Mouse (Mus musculus): ENCODE results near the gene Igfn1.

The Igfn1 gene

DNA sequence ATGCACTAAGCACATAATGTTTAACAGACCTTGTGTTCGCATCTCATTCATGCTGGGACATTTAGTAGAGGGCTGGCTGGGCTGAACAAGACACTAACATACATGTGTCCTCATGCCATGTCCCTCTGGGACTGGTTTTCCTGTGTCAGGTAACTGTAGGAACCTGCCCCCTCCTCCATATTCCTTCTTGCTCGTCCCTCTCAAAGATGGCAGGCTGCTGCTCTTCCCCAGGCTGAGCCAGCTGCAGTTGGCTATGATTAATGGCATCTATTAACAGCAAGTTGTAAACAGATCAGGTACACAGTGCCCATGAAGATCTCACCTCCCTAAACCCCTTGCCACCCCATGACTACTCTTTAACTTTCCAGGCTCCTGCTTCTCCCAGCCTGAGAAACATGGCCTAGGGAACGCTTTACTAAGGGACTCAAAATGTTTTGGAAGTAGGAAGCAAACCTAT lies at the start of gene Igfn1:
Gene Igfn1, minus strand, starts transcription at position 51 of the 457 bp plus-strand sequence.
- DNase-seq (ENCODE audit: low read depth), result no peak

DNA sequence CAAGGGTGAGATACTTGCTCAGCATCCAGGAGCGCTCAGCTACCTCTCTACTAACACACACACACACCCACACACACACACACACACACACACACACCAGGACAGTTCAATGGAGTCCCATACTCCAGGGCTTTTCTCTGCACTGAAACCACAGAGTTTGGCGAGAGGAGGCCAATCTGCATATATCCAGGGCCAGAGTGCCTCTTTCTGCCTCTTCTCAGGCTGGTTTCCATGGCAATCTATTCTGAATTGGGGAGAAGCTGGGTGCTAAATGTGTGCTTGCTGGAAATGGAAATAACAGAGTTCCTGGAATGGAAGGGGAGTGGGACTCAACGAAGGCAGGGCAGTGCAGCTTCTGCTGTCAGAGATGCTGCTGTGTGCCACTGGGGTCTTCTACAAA lies 49.6 kb upstream of the Igfn1 start:
- no peak for DNase-seq (ENCODE audit: low read depth)

DNA sequence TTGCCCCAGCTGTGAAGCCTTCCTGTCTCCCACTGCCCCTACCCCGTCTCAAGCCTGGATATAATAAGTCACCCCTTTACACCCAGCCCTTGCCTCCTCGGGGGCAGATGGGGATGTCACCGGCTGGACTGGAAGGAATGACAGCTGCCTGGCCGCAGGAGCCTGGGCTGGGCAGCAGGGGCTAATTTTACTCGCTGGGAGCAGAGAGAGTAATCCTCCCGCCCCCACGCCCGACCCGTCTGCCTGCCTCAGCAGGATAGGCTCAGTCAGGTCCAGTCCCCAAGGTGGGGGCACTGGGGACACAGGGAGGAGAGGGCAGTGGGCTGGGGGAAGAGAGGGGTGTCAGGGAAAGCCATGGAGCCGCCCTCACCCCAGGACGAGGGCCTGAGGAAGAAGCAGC lies 46.4 kb upstream of the Igfn1 start, which contains the start of gene Cacna1s:
Gene Cacna1s, plus strand, starts transcription at position 204 of the 400 bp plus-strand sequence.
- no peak for DNase-seq (ENCODE audit: low read depth)

DNA sequence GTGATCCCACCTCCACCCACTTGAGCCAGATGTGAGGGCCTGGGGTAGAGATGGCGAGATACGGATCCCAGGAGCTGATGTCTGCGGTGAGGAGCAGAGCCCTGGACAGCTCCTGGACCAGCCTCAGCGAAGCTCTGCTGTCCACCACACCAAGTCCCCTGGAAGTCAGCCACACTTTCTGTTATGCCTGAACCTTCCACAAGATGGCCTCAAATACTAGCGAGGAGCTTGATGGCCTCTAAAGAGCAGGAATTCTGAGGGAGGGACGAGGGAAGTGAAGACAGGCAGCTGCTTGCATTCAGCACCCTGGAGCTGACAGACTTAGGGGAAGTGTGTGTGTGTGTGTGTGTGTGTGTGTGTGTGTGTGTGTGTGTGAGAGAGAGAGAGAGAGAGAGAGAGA lies 45.3 kb upstream of the Igfn1 start:
- DNase-seq (ENCODE audit: low read depth), result peak; percentile 48

DNA sequence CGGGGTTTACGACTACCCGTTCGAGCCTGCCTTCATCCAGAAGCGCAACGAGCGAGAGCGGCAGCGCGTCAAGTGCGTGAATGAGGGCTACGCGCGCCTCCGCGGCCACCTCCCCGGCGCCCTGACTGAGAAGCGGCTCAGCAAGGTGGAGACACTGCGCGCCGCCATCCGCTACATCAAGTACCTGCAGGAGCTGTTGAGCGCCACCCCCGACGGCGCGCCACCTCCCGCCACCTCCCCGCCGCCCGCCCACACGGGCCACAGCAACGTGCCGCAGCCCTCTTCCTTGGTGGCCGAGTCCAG lies 44.8 kb upstream of the Igfn1 start:
- DNase-seq (ENCODE audit: low read depth), result no peak

DNA sequence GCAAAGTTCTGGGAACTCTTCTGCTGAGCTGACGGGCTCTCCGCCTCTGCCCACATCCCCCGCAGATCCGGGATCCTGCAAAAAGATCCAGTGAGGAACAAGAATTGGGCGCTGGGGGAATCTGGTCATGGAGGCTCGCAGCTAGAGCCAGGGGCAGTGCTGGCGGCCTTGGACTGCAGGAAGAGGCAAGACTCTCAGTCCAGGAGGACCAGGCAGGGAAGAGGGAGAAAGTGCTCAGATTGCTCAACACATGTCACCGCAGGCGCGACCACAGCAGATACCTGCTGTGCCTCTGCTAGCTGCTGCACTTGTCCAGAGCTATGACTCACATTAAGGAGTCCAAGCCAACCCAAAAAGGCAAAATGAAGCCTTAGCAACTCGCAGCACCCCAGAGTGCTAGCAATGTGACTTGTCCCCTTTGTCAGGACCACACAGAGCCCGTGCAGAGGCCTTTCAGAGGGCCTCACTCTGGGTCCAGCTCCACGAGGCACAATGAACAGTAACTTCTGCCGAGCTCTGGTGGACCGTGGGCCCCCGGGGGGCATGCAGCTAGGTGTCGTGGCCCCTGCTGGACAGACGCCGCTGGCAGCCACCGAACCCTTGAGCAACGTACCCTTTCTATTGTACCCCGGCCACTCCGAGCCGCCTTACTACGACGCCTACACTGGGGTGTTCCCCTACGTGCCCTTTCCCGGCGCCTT lies 44.3 kb upstream of the Igfn1 start, which contains the start of gene Ascl5:
Gene Ascl5, plus strand, starts transcription at position 493 of the 701 bp plus-strand sequence.
- DNase-seq (ENCODE audit: low read depth), result peak; percentile 54

DNA sequence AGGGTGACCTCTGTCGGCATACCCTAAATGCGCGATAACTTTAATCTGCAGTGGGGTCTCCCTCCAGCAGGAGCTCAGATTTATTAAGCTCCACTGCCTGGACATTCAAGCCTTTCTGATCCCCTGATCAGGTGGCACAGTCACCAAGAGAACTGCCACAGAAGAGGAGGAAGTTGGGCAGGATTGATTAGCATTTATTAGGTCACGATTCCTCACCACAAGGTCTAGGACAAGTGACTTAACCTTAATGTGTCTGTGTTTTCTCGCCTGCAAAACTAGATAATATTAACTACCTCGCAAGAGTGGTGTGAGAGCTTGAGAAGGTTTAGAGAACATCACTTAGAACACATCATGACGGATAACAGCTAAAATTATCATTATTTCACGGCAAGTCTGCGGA lies 41.8 kb upstream of the Igfn1 start:
- no peak for DNase-seq (ENCODE audit: low read depth)

DNA sequence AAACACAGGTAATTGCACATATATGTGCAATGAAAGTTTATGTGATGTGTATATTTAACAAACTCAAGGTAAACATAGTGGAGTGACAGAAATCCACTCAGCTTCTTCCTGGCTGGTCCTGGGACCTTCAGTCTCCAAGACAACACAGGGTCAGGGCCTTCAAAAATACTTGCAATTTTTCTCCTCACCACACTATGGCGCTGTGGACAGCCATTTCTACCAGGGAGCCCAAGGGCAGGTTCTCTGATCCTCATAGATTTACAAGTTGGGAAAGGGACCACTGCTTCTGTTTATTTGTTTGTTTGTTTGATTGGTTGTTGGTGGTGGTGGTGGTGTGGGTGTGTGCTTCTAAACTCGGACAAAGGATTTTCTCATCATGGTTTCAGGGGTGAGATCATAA lies 41.3 kb upstream of the Igfn1 start:
- peak; percentile 32 for DNase-seq (ENCODE audit: low read depth)

DNA sequence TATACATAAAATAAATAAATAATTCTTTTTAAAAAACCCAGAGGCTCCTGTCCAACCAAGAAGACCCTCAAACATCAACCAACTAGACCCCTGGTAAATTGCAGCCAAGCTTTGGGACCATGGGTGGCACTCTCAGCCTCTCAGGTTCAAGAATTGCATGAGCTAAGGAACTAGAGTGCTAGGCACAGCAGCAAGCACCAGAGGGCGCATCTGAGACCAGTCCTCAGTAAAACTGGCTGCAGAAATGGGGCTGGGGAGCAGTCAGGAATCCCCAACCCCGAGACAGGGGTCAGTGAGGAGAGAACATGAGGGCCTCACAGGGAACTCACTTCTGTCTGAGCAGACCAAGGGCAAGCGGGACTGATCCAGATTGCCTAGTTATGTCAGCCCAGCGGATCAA lies 39.6 kb upstream of the Igfn1 start:
- peak; percentile 43 for DNase-seq (ENCODE audit: low read depth)

DNA sequence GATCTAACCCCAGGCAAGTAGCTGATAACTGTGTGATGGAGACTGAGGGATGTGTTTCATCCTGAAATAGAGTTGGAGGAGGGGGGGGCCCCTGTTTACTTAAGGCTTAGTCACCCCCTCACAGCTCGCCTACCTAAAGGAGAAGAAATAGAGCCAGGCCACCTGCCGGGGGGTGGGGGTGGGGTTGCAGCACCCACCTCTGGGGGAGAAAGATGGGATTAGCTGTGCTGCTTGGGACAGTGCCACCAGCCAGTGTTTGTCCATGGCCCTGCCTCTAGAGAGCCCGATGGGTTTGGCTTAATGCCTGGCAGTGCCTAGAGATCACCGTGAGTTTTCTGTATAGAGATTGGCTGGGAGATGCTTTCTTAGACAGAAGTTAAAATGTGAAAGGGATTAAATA lies 34.7 kb upstream of the Igfn1 start:
- DNase-seq (ENCODE audit: low read depth), result no peak

DNA sequence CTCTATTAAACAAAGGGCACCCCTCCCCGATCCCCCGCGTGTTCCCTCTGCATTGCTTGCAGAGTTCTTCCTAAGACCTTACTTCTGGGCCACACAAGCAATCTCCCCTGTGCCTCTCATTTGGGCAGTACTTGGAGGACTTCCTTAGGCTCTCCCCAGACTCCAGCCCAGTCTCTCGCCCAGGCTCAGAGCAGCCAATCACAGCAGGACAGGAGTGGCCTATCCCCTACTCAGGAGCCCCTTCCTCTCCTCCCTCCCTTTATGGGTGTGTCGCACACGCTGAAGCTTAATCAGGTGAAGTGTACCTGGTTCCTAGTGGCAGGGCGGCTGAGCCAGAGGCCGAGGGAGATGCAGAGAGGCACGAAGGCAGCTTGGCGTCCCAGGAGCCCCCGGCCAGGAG lies 34.3 kb upstream of the Igfn1 start:
- no peak for DNase-seq (ENCODE audit: low read depth)

DNA sequence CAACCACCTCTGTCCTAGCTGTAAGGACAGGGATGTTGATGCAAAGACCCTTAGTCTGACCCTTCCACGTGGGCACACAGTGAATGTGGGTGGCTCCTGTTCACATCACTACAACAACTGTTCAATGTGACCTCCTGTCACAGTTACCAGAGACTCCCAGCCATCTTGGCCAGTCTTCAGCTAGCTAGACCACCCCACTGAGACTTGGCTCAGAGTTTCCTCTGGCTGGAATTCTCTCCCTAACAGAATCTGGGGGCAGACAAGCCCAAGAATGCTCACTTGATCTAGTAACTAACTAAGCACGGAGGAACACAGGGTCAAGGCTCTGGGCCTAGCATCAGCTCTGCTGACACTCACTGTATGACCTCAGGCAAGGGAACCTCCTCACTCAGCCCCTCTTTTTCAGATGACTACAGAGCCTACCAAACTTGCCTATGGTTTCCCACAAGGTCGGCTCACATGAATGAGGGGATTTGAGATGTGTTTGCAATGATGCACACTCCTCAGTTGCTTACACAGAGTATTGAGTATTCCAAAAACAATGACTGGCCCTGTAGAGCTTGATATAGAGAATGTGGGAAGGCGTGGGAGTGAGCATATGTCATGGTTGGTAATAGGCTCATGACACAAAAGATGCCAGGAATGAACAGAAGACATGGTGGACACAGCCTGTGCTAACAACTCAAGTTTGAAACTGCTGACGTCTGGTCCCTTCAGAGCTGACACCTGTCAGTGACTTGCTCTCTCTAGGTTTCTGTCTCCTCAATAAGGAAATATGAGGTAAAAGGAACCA lies 32.8 kb upstream of the Igfn1 start:
- no peak for DNase-seq (ENCODE audit: low read depth)

DNA sequence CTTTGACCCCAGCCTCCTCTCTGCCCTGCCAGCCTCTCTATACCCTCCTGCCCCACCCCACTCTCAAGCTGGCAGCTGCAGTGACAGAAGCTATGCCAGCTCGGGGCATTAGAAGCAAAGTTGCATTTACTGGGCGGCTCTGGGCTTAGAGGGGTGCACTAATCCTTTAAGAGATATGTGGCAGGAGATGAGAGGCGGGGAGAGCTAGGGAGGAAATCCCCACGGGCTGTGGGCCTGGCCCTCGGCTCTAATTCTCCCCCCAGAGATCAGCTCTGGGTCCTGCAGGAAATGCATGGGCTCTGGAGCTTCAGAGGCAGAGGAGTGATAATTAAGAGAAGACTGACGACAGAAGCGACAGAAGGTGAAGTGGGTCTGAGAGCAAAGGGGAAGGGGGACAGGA lies 26.8 kb upstream of the Igfn1 start:
- DNase-seq (ENCODE audit: low read depth), result no peak

DNA sequence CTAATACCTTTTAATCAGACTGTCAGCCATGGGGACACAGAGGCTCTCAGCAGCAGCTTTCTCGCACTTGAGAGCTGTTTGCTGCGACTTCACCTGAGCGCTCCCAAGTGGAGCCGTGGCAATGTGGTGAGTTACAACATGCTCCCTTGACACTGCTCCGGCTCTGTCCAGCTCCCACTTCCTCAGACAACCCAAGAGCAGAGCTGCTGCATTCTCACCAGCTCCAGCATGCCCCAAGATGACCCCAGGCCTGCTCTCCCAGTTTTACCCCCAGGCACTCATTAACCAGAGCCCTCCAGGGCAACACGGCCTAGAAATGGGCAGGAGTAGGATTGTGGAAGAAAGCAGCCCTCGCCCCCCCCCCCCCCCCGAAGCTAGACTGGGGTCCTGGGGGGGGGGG lies 25.6 kb upstream of the Igfn1 start:
- DNase-seq (ENCODE audit: low read depth), result no peak

DNA sequence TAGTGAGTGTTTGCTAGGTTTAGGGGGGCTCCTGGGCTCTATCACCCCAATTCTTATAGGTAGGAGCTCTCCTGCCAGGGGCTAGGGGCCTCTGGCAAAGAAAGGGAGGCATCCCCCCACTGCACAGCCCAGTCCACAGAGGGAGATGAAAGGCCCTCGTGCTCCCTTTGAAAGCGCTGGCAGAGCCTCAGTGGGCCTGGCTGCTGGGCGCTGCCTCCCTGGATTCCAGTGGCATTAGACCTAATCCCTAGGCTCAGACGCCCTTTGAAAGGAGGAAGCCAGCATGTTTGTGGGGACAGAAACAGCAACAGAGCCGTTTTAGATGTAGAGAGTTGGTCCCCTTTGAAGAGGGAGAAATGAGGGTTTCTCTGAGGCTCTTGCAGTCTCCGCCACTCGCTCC lies 24.1 kb upstream of the Igfn1 start:
- no peak for DNase-seq (ENCODE audit: low read depth)

DNA sequence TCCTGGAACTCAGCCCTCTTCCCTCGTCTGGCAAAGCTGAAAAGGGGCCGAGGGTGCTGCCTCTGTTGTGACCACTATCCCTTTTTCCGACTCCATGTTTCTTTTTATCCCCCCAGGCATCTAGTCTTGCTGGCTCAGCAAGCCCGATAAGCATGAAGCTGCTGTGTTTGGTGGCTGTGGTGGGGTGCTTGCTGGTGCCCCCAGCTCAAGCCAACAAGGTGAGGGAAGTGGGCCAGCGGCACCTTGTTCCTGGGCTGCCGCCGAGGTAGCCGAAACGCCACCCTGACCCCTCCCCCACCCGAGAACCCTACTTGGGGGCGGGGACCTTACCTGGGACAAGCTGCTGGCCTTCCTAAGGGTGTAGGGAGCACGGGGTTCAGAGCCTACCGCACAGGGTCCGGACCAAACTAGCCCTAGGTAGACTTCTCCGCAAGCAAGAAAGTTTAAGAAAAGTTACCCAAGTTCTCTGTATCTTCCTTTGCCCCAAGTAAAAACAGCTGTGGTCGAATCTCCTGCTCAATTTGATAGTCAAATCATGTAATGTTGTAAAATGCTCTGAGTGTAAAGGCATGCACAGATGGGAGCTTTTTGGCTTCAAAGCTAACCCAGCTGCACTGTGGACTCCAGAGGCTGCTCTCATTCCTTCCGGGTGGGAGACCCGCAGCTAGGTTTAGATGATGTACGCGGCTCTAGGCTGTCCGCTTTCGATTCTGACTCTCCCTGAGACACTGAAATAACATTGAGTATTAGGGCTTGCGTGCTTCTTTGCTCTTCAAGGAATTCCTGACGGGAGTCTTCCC lies 12.4 kb upstream of the Igfn1 start:
- peak; percentile 6 for DNase-seq (ENCODE audit: low read depth)

DNA sequence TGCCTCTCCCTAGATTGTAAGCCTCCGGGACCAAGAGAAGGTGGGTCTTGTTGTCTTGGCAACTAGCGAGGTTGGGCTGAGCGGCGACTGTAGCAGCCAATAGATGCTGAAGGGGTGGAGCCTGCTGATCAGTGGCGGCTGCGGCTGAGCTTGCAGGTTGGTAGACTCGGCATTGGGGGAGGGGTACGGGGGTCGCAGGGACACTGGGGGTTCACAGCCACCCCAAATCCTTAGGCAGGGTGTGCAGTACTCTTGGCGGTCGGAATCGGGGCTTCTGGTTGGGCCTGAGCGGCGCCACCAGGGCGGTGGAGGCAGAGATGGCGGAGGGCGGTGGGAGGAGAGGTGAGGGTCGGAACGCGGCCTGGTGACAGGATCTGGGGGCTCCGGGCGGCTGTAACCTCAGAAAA lies 11.8 kb upstream of the Igfn1 start:
- peak; percentile 83 for DNase-seq (ENCODE audit: low read depth)

DNA sequence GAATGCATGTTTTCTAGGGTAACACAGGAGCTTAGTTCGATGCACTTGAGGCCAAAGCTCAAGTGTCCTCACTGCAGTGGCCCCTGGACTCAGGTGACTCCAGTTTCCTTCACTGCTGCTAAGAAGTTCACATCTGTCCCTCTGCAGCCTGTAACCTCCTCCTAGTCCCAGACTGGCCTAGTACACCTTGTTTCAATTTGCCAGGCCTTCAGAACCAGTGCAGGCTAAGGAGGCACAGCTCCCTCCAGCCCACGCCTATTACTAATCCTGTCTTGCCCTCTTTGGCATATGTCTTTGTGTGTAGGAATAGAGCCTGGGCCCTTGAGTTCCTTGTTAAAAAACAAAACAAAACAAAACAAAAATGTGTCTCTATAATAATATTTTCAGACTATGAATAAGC lies 11.2 kb upstream of the Igfn1 start:
- no peak for DNase-seq (ENCODE audit: low read depth)

DNA sequence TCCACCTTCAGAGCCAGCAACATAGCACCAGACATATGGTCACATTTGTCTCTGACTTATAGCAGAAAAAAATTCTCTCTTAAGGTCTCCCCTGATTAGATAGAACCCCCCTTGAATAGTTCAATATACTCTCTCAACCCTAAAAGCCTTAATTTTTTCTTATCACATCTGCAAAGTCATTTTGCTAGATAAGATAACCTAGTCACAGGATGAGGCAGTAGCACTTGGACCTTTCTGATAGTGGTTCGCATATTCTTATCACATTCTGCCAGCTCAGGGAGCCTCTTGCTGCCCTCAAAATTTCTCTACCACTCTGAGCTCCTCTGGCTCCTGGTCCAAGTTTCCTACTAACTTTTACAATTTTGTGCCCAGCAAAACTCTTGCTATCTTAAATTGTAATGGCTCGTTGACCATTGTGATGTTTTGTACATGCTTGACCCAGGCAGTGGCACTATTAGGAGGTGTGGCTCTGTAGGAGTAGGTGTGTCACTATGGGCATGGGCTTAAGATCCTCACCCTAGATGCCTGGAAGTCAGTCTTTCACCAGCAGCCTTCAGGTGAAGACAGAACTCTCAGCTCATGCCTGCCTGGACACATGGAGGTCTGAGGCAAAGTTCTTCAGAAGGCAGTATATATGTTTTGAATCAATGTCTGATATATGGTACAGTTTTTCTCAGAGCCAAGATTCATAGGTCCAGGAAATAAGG lies 8.8 kb upstream of the Igfn1 start:
- DNase-seq (ENCODE audit: low read depth), result peak; percentile 85

DNA sequence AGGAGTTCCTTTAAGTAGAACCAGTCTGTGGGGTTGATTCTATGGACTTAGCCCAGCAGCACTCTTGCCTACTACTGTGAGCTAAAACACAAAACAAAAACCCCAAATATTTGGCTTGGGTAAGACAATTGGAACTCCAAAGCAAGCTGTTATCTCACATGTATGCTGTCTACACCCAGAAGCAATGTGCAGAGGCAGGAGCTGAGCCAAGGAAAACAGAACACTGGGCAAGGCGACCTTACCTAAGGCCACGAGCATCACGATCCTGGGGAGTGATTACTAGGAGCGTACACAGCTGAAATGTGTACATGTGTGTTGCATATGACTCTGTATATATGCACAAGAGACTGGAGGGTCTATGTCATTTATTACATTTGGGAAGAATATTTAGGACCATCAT lies 7.4 kb upstream of the Igfn1 start:
- DNase-seq (ENCODE audit: low read depth), result no peak

DNA sequence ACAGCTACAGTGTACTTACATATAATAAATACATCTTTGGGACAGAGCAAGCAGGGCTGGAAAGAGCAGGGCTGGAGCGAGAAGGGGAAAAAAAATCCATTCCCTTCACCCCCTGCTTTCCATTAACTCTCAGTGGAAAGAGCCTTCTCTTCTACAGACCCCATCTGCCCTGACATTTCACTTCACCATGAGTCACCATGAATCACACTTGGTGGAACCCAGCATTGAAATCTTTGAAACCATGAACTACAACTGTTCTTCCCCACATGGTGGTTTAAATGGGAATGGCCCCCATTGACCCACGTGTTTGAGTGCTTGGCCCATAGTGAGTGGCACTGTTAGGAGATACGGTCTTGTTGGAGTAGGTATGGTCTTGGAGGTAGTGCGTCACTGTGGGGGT lies 4.1 kb upstream of the Igfn1 start:
- DNase-seq (ENCODE audit: low read depth), result peak; percentile 28

DNA sequence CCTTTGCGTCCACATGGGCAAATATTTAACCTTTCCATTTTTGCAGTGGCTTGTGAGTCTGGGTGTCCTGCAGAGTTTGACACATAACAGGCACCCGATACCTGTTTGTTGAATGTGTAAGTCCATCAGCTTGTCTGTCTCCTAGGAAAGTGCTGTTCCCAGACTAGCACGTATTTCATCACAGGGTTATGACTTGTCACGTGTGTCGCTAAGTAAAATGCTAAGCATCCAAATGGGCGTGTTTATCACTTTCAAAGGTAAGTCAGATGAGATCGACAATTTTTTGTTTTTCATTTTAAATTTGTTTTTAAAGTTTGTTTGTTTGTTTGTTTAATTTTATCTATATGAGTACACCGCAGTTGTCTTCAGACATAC lies 2.0 kb upstream of the Igfn1 start:
- no peak for DNase-seq (ENCODE audit: low read depth)

Measured in 416B (cell line).